Mouse (Mus musculus): ENCODE measurements around the gene Plin5.
"Not testable (repeated sequence)": the region's sequence is repeated elsewhere in the genome, so short reads cannot be mapped to it uniquely, and the experiment has no call there.

- TF ChIP-seq POLR2A, EP300 (IDR thresholded peaks at IDR 0.05; ENCODE audit: insufficient read depth, low read depth, low read length): not testable (repeated sequence)
Observed at GRCm38 (mm10) chr17:56078361-56078760, 39.0 kb downstream of the Plin5 start.

Data from heart, adult 2 months (tissue).